Mouse (Mus musculus) MEL (cell line): ENCODE measurements around the gene Rap1b. TPM values are rescaled to one million over a fixed set of nuclear protein-coding genes. Genes with fewer than 3 reads are reported as not detected.

Source experiments
- DNase-seq: peaks from one replicate; pipeline ENCODE4 v3.0.0; 2011; ENCODE audit warnings: low read depth, low spot score
- H3K27ac ChIP-seq: 2 replicates; pipeline ENCODE4 v1.5.1; 2012; ENCODE audit warnings: low read depth, mild to moderate bottlenecking, control low read depth, low read length, moderate library complexity; ENCODE audit not compliant: control insufficient read depth
- H3K27me3 ChIP-seq, 2 experiments: fragments of 150-350 bp in 1 of 2; sonication (generic) in 1 of 2; 2 replicates each; pipeline ENCODE4 v1.6.1; 2012; ENCODE audit warnings: low read length in 2 of 2, mild to moderate bottlenecking in 2 of 2, improper control_type of control experiment in 1 of 2, moderate library complexity in 1 of 2; ENCODE audit not compliant: insufficient read depth in 2 of 2, control insufficient read depth in 1 of 2
- H3K36me3 ChIP-seq, 2 experiments: 2 replicates each; pipeline ENCODE4 v1.6.1; 2012 to 2014; ENCODE audit warnings: low read length in 2 of 2, improper control_type of control experiment in 1 of 2, inconsistent platforms in 1 of 2, mild to moderate bottlenecking in 1 of 2; ENCODE audit not compliant: insufficient read depth in 2 of 2, control insufficient read depth in 1 of 2
- H3K4me1 ChIP-seq, 2 experiments: fragments of 150-350 bp in 1 of 2; sonication (generic) in 1 of 2; 2 replicates each; pipeline ENCODE4 v1.6.1; 2012; ENCODE audit warnings: low read length in 2 of 2, improper control_type of control experiment in 1 of 2, mild to moderate bottlenecking in 1 of 2; ENCODE audit not compliant: insufficient read depth in 2 of 2, control insufficient read depth in 1 of 2
- H3K4me3 ChIP-seq, 2 experiments: fragments of 150-350 bp in 1 of 2; sonication (generic) in 1 of 2; 2 replicates each; pipeline ENCODE4 v1.5.1; 2012; ENCODE audit warnings: low read depth in 2 of 2, low read length in 2 of 2, mild to moderate bottlenecking in 2 of 2, moderate library complexity in 2 of 2, control low read depth in 1 of 2, improper control_type of control experiment in 1 of 2; ENCODE audit not compliant: control insufficient read depth in 1 of 2, insufficient read depth in 1 of 2
- H3K79me2 ChIP-seq: 2 replicates; pipeline ENCODE4 v1.6.1; 2012; ENCODE audit warnings: mild to moderate bottlenecking, low read length, moderate library complexity; ENCODE audit not compliant: control insufficient read depth, poor library complexity, insufficient read depth
- H3K9ac ChIP-seq: 2 replicates; pipeline ENCODE4 v1.6.1; 2012; ENCODE audit warnings: low read depth, mild to moderate bottlenecking, control low read depth, low read length, moderate library complexity; ENCODE audit not compliant: control insufficient read depth, poor library complexity, severe bottlenecking
- H3K9me3 ChIP-seq: fragments of 150-350 bp; sonication (generic); replicated peaks from 2 replicates; pipeline ENCODE4 v1.6.1; 2012; ENCODE audit warnings: mild to moderate bottlenecking, low read length, improper control_type of control experiment, moderate library complexity; ENCODE audit not compliant: insufficient read depth
- BHLHE40 ChIP-seq: IDR thresholded peaks from 2 replicates; pipeline ENCODE4 v1.6.1; 2012; ENCODE audit warnings: low read depth, mild to moderate bottlenecking, inconsistent platforms, low read length, improper control_type of control experiment, borderline replicate concordance
- CHD1 ChIP-seq: IDR thresholded peaks from 2 replicates; pipeline ENCODE4 v1.6.1; 2012; ENCODE audit warnings: low read depth, mild to moderate bottlenecking, inconsistent platforms, low read length, improper control_type of control experiment
- CHD2 ChIP-seq: IDR thresholded peaks from 2 replicates; pipeline ENCODE4 v1.6.1; 2011; ENCODE audit warnings: low read length, improper control_type of control experiment
- CTCF ChIP-seq, 3 experiments: IDR thresholded peaks in 2 of 3; conservative IDR thresholded peaks in 1 of 3; 2 replicates each; pipeline ENCODE4 v1.5.1; 2011 to 2012; ENCODE audit warnings: low read length in 3 of 3, low read depth in 2 of 3, mild to moderate bottlenecking in 2 of 3, improper control_type of control experiment in 1 of 3, inconsistent platforms in 1 of 3, mixed read lengths in 1 of 3, moderate library complexity in 1 of 3; ENCODE audit not compliant: control insufficient read depth in 1 of 3, insufficient read depth in 1 of 3, poor library complexity in 1 of 3, severe bottlenecking in 1 of 3
- E2F4 ChIP-seq: IDR thresholded peaks from 2 replicates; pipeline ENCODE4 v1.6.1; 2011; ENCODE audit warnings: low read depth, low read length, improper control_type of control experiment, borderline replicate concordance
- EP300 ChIP-seq, 2 experiments: IDR thresholded peaks; 2 replicates each; pipeline ENCODE4 v1.6.1; 2011; ENCODE audit warnings: improper control_type of control experiment in 2 of 2, low read length in 2 of 2, low read depth in 1 of 2, mild to moderate bottlenecking in 1 of 2
- HCFC1 ChIP-seq: IDR thresholded peaks from 2 replicates; pipeline ENCODE4 v1.6.1; 2012; ENCODE audit warnings: low read depth, mild to moderate bottlenecking, inconsistent platforms, low read length, improper control_type of control experiment, moderate library complexity
- JUND ChIP-seq: IDR thresholded peaks from 2 replicates; pipeline ENCODE4 v1.6.1; 2011; ENCODE audit warnings: low read depth, mild to moderate bottlenecking, improper control_type of control experiment, low read length
- MAFK ChIP-seq: IDR thresholded peaks from 2 replicates; pipeline ENCODE4 v1.6.1; 2011; ENCODE audit warnings: low read depth, mild to moderate bottlenecking, low read length, improper control_type of control experiment, borderline replicate concordance
- MAZ ChIP-seq: IDR thresholded peaks from 2 replicates; pipeline ENCODE4 v1.6.1; 2012; ENCODE audit warnings: low read depth, mild to moderate bottlenecking, inconsistent platforms, low read length, improper control_type of control experiment
- MEF2A ChIP-seq: IDR thresholded peaks from 2 replicates; pipeline ENCODE4 v1.6.1; 2014; ENCODE audit warnings: low read depth, mild to moderate bottlenecking, inconsistent platforms, low read length, improper control_type of control experiment; ENCODE audit not compliant: poor library complexity, insufficient replicate concordance, severe bottlenecking; ENCODE audit errors: extremely low read depth
- MYC ChIP-seq: IDR thresholded peaks from 2 replicates; pipeline ENCODE4 v1.6.1; 2011; ENCODE audit warnings: low read depth, mild to moderate bottlenecking, low read length, improper control_type of control experiment, moderate library complexity
- NELFE ChIP-seq: IDR thresholded peaks from 2 replicates; pipeline ENCODE4 v1.6.1; 2011; ENCODE audit warnings: low read depth, low read length, improper control_type of control experiment
- POLR2A ChIP-seq, 2 experiments: IDR thresholded peaks; 2 replicates each; pipeline ENCODE4 v1.6.1; 2011 to 2012; ENCODE audit warnings: low read length in 2 of 2, mild to moderate bottlenecking in 2 of 2, control low read depth in 1 of 2, improper control_type of control experiment in 1 of 2, low read depth in 1 of 2, moderate library complexity in 1 of 2; ENCODE audit not compliant: control insufficient read depth in 1 of 2, insufficient read depth in 1 of 2, poor library complexity in 1 of 2
- RAD21 ChIP-seq: IDR thresholded peaks from 2 replicates; pipeline ENCODE4 v1.6.1; 2011; ENCODE audit warnings: mild to moderate bottlenecking, low read depth, low read length, improper control_type of control experiment
- SIN3A ChIP-seq: IDR thresholded peaks from 2 replicates; pipeline ENCODE4 v1.6.1; 2012; ENCODE audit warnings: low read length, improper control_type of control experiment, inconsistent platforms
- SMC3 ChIP-seq: IDR thresholded peaks from 2 replicates; pipeline ENCODE4 v1.6.1; 2011; ENCODE audit warnings: low read depth, low read length, improper control_type of control experiment
- TBP ChIP-seq: IDR thresholded peaks from 2 replicates; pipeline ENCODE4 v1.8.0; 2011; ENCODE audit warnings: low read depth, low read length, improper control_type of control experiment
- TCF12 ChIP-seq: IDR thresholded peaks from 2 replicates; pipeline ENCODE4 v1.6.1; 2014; ENCODE audit warnings: low read depth, mild to moderate bottlenecking, inconsistent platforms, low read length, improper control_type of control experiment, moderate library complexity
- UBTF ChIP-seq: IDR thresholded peaks from 2 replicates; pipeline ENCODE4 v1.6.1; 2012; ENCODE audit warnings: low read depth, mild to moderate bottlenecking, inconsistent platforms, low read length, improper control_type of control experiment, moderate library complexity, borderline replicate concordance; ENCODE audit not compliant: insufficient read depth
- USF1 ChIP-seq: IDR thresholded peaks from 2 replicates; pipeline ENCODE4 v1.6.1; 2014; ENCODE audit warnings: low read depth, mild to moderate bottlenecking, inconsistent platforms, low read length, improper control_type of control experiment, moderate library complexity
- USF2 ChIP-seq, 2 experiments: IDR thresholded peaks; 2 replicates each; pipeline ENCODE4 v1.6.1; 2011 to 2012; ENCODE audit warnings: improper control_type of control experiment in 2 of 2, low read length in 2 of 2, borderline replicate concordance in 1 of 2, inconsistent platforms in 1 of 2, low read depth in 1 of 2, mild to moderate bottlenecking in 1 of 2; ENCODE audit not compliant: insufficient read depth in 1 of 2
- ZMIZ1 ChIP-seq: IDR thresholded peaks from 2 replicates; pipeline ENCODE4 v1.6.1; 2012; ENCODE audit warnings: low read depth, mild to moderate bottlenecking, inconsistent platforms, low read length, improper control_type of control experiment, moderate library complexity
- polyA plus RNA-seq, 2 experiments: library from polyadenylated mRNA; stranded (reverse) in 1 of 2; unstranded in 1 of 2; fragments of >175 nt in 1 of 2; fragments of >200 nt in 1 of 2; gene quantifications; 2 replicates each; pipeline versions ENCODE4 v1.2.1 to v1.2.4; 2012; ENCODE audit warnings: low replicate concordance in 2 of 2, low read depth in 1 of 2; ENCODE audit not compliant: insufficient read length in 2 of 2, insufficient read depth in 1 of 2, missing spikeins in 1 of 2
- total RNA-seq: library from RNA; depleted of rRNA; stranded (reverse); fragments of 300-350 nt; gene quantifications from 2 replicates; pipeline ENCODE4 v1.2.3, GENCODE M21; 2012

Gene Rap1b
- total and polyA plus RNA-seq, 3 experiments = 42.3 to 89.1 (median 83.3) TPM

DNA sequence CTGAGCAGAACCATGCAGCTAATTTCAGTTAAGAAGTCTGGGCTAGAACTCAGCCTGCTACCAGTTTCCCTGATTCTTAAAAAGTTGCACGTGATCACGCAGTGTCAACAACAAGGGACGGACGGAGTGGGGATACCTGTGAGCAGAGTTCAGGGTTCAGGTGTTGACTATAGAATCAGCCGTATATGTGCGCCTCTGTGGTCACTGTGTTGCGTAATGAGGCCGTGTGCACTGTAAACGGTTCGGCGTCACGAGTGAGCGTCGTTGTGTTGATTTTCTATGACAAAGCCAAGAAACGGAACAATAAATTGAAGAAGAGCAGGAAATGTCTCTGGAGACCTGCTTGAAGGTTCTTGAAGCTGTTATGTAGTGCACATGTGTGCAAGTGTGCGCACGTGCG is 30.6 kb upstream of the Rap1b start:
- peaks cover 0 to 12% of the 10 kb centered on the region in 2 experiments; a peak in 2 of 4 replicates for H3K36me3 ChIP-seq
- H3K4me3 ChIP-seq = no peak overlapping the region
- no peaks in the 10 kb centered on the region for H3K27me3 ChIP-seq
- DNase-seq = no peak
- TF ChIP-seq EP300 (IDR thresholded peaks at IDR 0.05; ENCODE audit: low read depth in 1 of 2, low read length in 2 of 2) (no peak), MAZ (no peak), CTCF (IDR thresholded peaks at IDR 0.05 in 2 of 3, conservative IDR thresholded peaks at IDR 0.05 in 1 of 3; ENCODE audit: control insufficient read depth in 1 of 3, insufficient read depth in 1 of 3, low read depth in 2 of 3, low read length in 3 of 3, poor library complexity in 1 of 3, severe bottlenecking in 1 of 3) (no peak), POLR2A (IDR thresholded peaks at IDR 0.05; ENCODE audit: control insufficient read depth in 1 of 2, insufficient read depth in 1 of 2, low read depth in 1 of 2, low read length in 2 of 2, poor library complexity in 1 of 2) (no peak), TBP (no peak), MYC (no peak), BHLHE40 (no peak), SMC3 (no peak), E2F4 (no peak), TCF12 (no peak), MAFK (no peak), SIN3A (no peak)
- peaks cover 0 to 8% of the 10 kb centered on the region in 2 experiments; a peak in 2 of 4 replicates for H3K4me1 ChIP-seq
- H3K9ac ChIP-seq = no peak overlapping the region
- no peak overlapping the region for H3K27ac ChIP-seq
- H3K79me2 ChIP-seq = no peaks in the 10 kb centered on the region
- H3K9me3 ChIP-seq = no peaks in the 10 kb centered on the region

DNA sequence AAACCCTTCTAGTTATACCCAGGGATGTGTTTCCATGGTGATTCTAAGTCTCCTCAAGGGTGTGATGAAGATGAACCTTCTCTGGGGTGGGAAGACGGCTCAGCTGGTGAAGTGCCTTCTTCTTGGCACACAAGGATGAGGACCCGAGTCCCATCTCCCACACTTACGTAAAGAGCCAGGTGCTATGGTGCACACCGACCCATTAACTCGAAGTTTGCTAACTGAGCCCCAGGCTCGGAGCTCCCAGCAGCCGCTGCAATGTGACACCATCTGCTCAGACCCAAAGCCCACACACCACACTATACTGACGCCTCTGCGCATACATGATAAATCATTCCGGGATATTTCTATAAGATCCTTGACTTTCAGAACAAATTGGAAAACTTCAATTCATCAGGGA is 29.1 kb upstream of the Rap1b start:
- Histone ChIP-seq H3K9me3 (no peaks in the 10 kb centered on the region), H3K79me2 (no peaks in the 10 kb centered on the region), H3K4me3 (no peak overlapping the region), H3K9ac (no peak overlapping the region), H3K36me3 (peaks cover 0 to 12% of the 10 kb centered on the region in 2 experiments; a peak in 2 of 4 replicates), H3K27me3 (no peaks in the 10 kb centered on the region), H3K27ac (no peak overlapping the region), H3K4me1 (peaks cover 0 to 8% of the 10 kb centered on the region in 2 experiments; a peak in 2 of 4 replicates)
- TF ChIP-seq JUND (no peak), UBTF (no peak), NELFE (no peak), USF2 (IDR thresholded peaks at IDR 0.05; ENCODE audit: borderline replicate concordance in 1 of 2, insufficient read depth in 1 of 2, low read depth in 1 of 2, low read length in 2 of 2) (no peak), MAZ (no peak), CHD2 (no peak), CTCF (IDR thresholded peaks at IDR 0.05 in 2 of 3, conservative IDR thresholded peaks at IDR 0.05 in 1 of 3; ENCODE audit: control insufficient read depth in 1 of 3, insufficient read depth in 1 of 3, low read depth in 2 of 3, low read length in 3 of 3, poor library complexity in 1 of 3, severe bottlenecking in 1 of 3) (no peak), HCFC1 (no peak), USF1 (no peak), ZMIZ1 (no peak), CHD1 (no peak), MAFK (no peak), SIN3A (no peak), MEF2A (no peak), POLR2A (IDR thresholded peaks at IDR 0.05; ENCODE audit: control insufficient read depth in 1 of 2, insufficient read depth in 1 of 2, low read depth in 1 of 2, low read length in 2 of 2, poor library complexity in 1 of 2) (no peak), RAD21 (no peak)
- DNase-seq = no peak
